Comparison of ENCODE assay signal across 8 mouse cellular contexts in the genomic region with DNA sequence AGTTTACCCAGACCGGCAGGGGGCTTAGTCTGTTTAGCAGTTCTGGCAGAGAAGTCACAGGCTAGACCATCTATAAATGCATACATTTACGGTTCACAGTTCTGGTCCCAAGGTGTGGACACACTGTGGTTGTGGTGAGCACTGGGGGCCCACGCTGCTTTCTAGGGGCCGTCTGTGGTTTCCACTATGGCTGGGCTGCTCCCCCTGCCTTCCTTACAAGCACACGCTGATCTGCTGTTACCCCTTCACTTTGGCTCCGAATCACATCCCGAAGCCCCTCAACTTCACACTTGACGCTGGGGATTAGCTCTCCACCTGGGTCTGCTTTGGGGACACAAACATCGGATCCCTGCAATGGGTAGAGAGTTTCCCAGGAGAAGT. TPM values are rescaled to one million over a fixed set of nuclear protein-coding genes. Genes with fewer than 3 reads are reported as not detected.
DNase-seq lines count a peak whose midpoint lies in the region; ATAC-seq lines count a peak whose summit lies in the region.

No protein-coding gene starts in this region.

- H3K4me2 ChIP-seq in lung, embryonic 16.5 days (ENCODE audit: low read depth, low read length): peak overlapping the region; percentile 54; the same call in 1 of the 2 replicates
- H3K4me2 ChIP-seq in limb, embryonic 15.5 days: peak overlapping the region; percentile 46; the same call in 1 of the 2 replicates

- no peak overlapping the region for H3K4me3 ChIP-seq in lung, embryonic 16.5 days (ENCODE audit: low read length)
- H3K4me3 ChIP-seq in limb, embryonic 15.5 days: no peak overlapping the region

- H3K36me3 ChIP-seq in lung, embryonic 16.5 days (ENCODE audit: control insufficient read depth, insufficient read depth, low read length): no peaks in the 10 kb centered on the region
- no peaks in the 10 kb centered on the region for H3K36me3 ChIP-seq in limb, embryonic 15.5 days

- H3K27me3 ChIP-seq in lung, embryonic 16.5 days (ENCODE audit: control insufficient read depth, insufficient read depth, low read depth, low read length): no peaks in the 10 kb centered on the region
- peaks cover 5% of the 10 kb centered on the region; the same call in 1 of the 2 replicates for H3K27me3 ChIP-seq in limb, embryonic 15.5 days

- H3K27ac ChIP-seq in lung, embryonic 16.5 days (ENCODE audit: low read length): no peak overlapping the region
- H3K27ac ChIP-seq in limb, embryonic 15.5 days: 0 out of 2 replicates have a peak overlapping the region, but pooled peaks have one; percentile 17

- H3K9ac ChIP-seq in lung, embryonic 16.5 days (ENCODE audit: low read length): no peak overlapping the region
- H3K9ac ChIP-seq in limb, embryonic 15.5 days: no peak overlapping the region

- peak; percentile 29; the same call in 1 of the 2 replicates for ATAC-seq in frontal cortex, adult (ENCODE audit: low TSS enrichment)
- peak; percentile 20; the same call in 1 of the 2 replicates for ATAC-seq in lung, embryonic 16.5 days (ENCODE audit: low read depth)
- no peak for ATAC-seq in limb, embryonic 15.5 days (ENCODE audit: insufficient number of reproducible peaks, low FRiP score, low TSS enrichment, low read depth)

- H3K9me3 ChIP-seq in lung, embryonic 16.5 days (ENCODE audit: control insufficient read depth, low read length): no peaks in the 10 kb centered on the region
- no peaks in the 10 kb centered on the region for H3K9me3 ChIP-seq in limb, embryonic 15.5 days

- peaks cover 8% of the 10 kb centered on the region for H3K4me1 ChIP-seq in lung, embryonic 16.5 days (replicated peaks; ENCODE audit: control insufficient read depth, insufficient read depth, low read length)
- peaks cover 12% of the 10 kb centered on the region for H3K4me1 ChIP-seq in limb, embryonic 15.5 days

- 21% methylated on average over 9 of the region's 9 CpGs for WGBS in lung, embryonic 16.5 days
- 22% methylated on average over 9 of the region's 9 CpGs for WGBS in limb, embryonic 15.5 days

- DNase-seq in frontal cortex, postnatal 25 days (ENCODE audit: low spot score in 2 of 2): no peak
- DNase-seq in lung, postnatal 10 days: no peak
- DNase-seq in thymus, postnatal 25 days: peak; percentile 20
- no peak for DNase-seq in frontal cortex, adult 2 months (ENCODE audit: extremely low spot score in 1 of 2, low spot score in 1 of 2)
- DNase-seq in ovary, postnatal 10 days (ENCODE audit: low spot score): no peak

RNA-seq across cellular contexts. Expression of a gene that starts 26.3 kb away (rescaled TPM):
- polyA plus RNA-seq in lung, embryonic 16.5 days (2015; fragmentation: Nextera tagmentation; extraction: Ambion mirVana): 11.6 and 12.4 TPM in 2 replicates
- 15.3 and 16.7 TPM in 2 replicates for polyA plus RNA-seq in limb, embryonic 15.5 days (2015; fragmentation: Nextera tagmentation; extraction: Ambion mirVana)
- polyA plus RNA-seq in frontal cortex, adult 2 months (2012; rRNA removed): 115 and 139 TPM in 2 replicates

RNA-seq across cellular contexts. Expression of a gene that starts 29.7 kb away (rescaled TPM):
- 149 and 154 TPM in 2 replicates for polyA plus RNA-seq in lung, embryonic 16.5 days (2015; fragmentation: Nextera tagmentation; extraction: Ambion mirVana)
- polyA plus RNA-seq in limb, embryonic 15.5 days (2015; fragmentation: Nextera tagmentation; extraction: Ambion mirVana): 61.9 and 66.6 TPM in 2 replicates
- polyA plus RNA-seq in frontal cortex, adult 2 months (2012; rRNA removed): 4.1 and 5.5 TPM in 2 replicates
